Mouse (Mus musculus) ES-E14 (cell line): Measurements from ENCODE around the gene Acsm5. TPM values are rescaled to one million over a fixed set of nuclear protein-coding genes. Genes with fewer than 3 reads are reported as not detected.

Experiments
- DNase-seq: peaks from one replicate; pipeline ENCODE4 v3.0.0-alpha.2; 2013; ENCODE audit warnings: low read depth, low spot score
- H3K27ac ChIP-seq: 2 replicates; pipeline ENCODE4 v1.5.1; 2012; ENCODE audit warnings: low read depth, mild to moderate bottlenecking, low read length, moderate library complexity, mixed read lengths; ENCODE audit not compliant: poor library complexity, insufficient read depth, severe bottlenecking
- H3K36me3 ChIP-seq: 2 replicates; pipeline ENCODE4 v1.6.1; 2012; ENCODE audit warnings: mild to moderate bottlenecking, low read length, moderate library complexity, mixed read lengths; ENCODE audit not compliant: control insufficient read depth, poor library complexity, insufficient read depth, severe bottlenecking
- H3K4me1 ChIP-seq, 2 experiments: fragments of 150-350 bp in 1 of 2; sonication (generic) in 1 of 2; 2 replicates each; pipeline ENCODE4 v1.6.1; 2012; ENCODE audit warnings: low read length in 2 of 2, mild to moderate bottlenecking in 1 of 2, mixed read lengths in 1 of 2; ENCODE audit not compliant: control insufficient read depth in 2 of 2, insufficient read depth in 2 of 2, poor library complexity in 1 of 2
- H3K4me3 ChIP-seq, 2 experiments: fragments of 150-350 bp in 1 of 2; sonication (generic) in 1 of 2; 2 replicates each; pipeline ENCODE4 v1.5.1; 2012; ENCODE audit warnings: low read length in 2 of 2, low read depth in 1 of 2, mild to moderate bottlenecking in 1 of 2, mixed read lengths in 1 of 2; ENCODE audit not compliant: insufficient read depth in 1 of 2, poor library complexity in 1 of 2, severe bottlenecking in 1 of 2
- H3K9ac ChIP-seq: 2 replicates; pipeline ENCODE4 v1.6.1; 2012; ENCODE audit warnings: low read depth, mild to moderate bottlenecking, low read length, mixed read lengths; ENCODE audit not compliant: poor library complexity, insufficient read depth, severe bottlenecking
- H3K9me3 ChIP-seq: fragments of 150-350 bp; sonication (generic); 2 replicates; pipeline ENCODE4 v1.6.1; 2012; ENCODE audit warnings: low read depth, mild to moderate bottlenecking, low read length; ENCODE audit not compliant: control insufficient read depth, insufficient read depth
- CHD2 ChIP-seq: IDR thresholded peaks from 2 replicates; pipeline ENCODE4 v1.6.1; 2014; ENCODE audit warnings: mild to moderate bottlenecking, low read depth, low read length, inconsistent platforms
- HCFC1 ChIP-seq: IDR thresholded peaks from 2 replicates; pipeline ENCODE4 v1.6.1; 2012; ENCODE audit warnings: low read length, inconsistent platforms, borderline replicate concordance; ENCODE audit not compliant: insufficient read depth
- MAFK ChIP-seq: IDR thresholded peaks from 2 replicates; pipeline ENCODE4 v1.6.1; 2014; ENCODE audit warnings: mild to moderate bottlenecking, low read depth, low read length, inconsistent platforms; ENCODE audit not compliant: insufficient read depth
- ZC3H11A ChIP-seq: IDR thresholded peaks from 2 replicates; pipeline ENCODE4 v1.6.1; 2012; ENCODE audit warnings: low read depth, mild to moderate bottlenecking, inconsistent platforms, low read length, borderline replicate concordance
- ZNF384 ChIP-seq: IDR thresholded peaks from 2 replicates; pipeline ENCODE4 v1.6.1; 2012; ENCODE audit warnings: low read depth, low read length, inconsistent platforms
- in situ Hi-C, 2 experiments: fragments of 600-800 bp; cut with MboI; formaldehyde crosslinking; loops; one replicate each; pipeline ENCODE4 v1.15.1; 2025; ENCODE audit warnings: low sequenced_read_pairs in 2 of 2, inconsistent platforms in 1 of 2; ENCODE audit not compliant: unreplicated experiment in 2 of 2
- total RNA-seq: library from RNA; depleted of rRNA; stranded (reverse); fragments of 300-350 nt; gene quantifications from 2 replicates; pipeline ENCODE4 v1.2.3, GENCODE M21; 2012

Acsm5 gene
- total RNA-seq, 1 experiment: not detected

DNA sequence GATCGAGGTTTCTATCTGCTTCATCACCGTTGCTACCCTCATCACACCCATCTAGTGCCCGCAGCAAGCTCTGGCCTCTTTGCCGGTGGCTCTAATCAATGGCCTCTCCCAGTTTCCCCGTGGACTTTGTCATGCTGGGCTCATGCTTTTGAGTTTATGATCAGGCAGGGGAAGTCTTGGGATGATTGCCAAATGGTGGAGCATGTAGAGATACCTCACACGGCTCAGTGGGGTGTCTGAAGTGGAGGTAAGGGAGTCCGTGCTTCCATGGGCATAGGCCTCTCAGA is 3.0 kb upstream of the Acsm5 start:
- TF ChIP-seq ZNF384 (no peak), ZC3H11A (no peak), MAFK (no peak), CHD2 (no peak), HCFC1 (no peak)
- H3K4me3 ChIP-seq: no peak overlapping the region
- H3K4me1 ChIP-seq: no peaks in the 10 kb centered on the region
- H3K27ac ChIP-seq: no peak overlapping the region
- H3K36me3 ChIP-seq: no peaks in the 10 kb centered on the region
- no peak for DNase-seq
- H3K9me3 ChIP-seq: no peaks in the 10 kb centered on the region
- in situ Hi-C loops: loop anchor here in 1 of 2 experiments (10.0 kb wide), 1 partner anchor 501 kb away; no protein-coding TSS in a partner anchor
- no peak overlapping the region for H3K9ac ChIP-seq

DNA sequence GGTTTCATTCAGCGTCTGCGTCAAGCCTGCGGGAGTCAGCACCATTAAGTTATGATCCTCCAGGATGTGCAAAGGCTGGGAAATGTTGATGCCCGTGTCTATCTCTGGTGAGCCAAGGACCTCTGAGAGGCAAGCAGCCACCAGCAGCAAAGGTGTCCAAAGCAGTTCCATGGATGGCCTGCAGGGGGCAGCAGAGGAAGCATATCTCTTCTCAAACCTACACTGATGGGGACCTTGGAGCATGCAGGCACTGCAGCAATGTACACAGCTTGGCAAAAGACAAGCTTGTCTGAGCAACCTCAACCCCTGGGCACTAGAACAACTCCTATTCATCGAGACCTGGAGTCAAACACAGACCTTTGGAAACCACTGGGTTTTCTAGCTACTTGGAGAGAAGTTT is 391 bp downstream of the Acsm5 start:
- Histone ChIP-seq H3K4me3 (no peak overlapping the region), H3K9me3 (no peaks in the 10 kb centered on the region), H3K9ac (no peak overlapping the region), H3K27ac (no peak overlapping the region), H3K36me3 (no peaks in the 10 kb centered on the region), H3K4me1 (no peaks in the 10 kb centered on the region)
- no peak for TF ChIP-seq ZNF384
- no peak for TF ChIP-seq ZC3H11A
- no peak for TF ChIP-seq MAFK
- TF ChIP-seq CHD2: no peak
- no peak for TF ChIP-seq HCFC1
- in situ Hi-C loops: loop anchor here in 1 of 2 experiments (10.0 kb wide), 1 partner anchor 505 kb away; no protein-coding TSS in a partner anchor
- DNase-seq: peak; percentile 53

DNA sequence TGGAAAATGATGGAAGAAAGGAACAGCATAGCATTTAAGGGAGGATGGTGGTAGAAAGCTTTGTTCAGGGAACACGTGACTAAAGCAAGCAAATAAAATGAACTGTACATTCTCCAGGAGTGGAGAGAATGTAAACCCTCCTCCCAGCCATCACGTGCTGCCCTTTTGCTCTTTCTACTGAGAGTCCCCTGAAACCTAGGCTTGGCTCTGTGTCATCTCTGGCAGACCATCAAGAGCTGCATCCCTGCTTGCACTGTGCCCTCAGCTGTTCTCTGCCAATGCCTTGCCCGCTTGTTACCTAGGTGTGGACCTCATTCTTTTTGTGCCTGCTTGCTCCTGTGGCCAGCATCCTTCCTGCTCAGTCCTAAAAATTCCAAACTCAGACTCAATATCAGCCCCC is 2.6 kb downstream of the Acsm5 start:
- H3K9me3 ChIP-seq: no peaks in the 10 kb centered on the region
- H3K4me3 ChIP-seq: no peak overlapping the region
- no peak for DNase-seq
- H3K36me3 ChIP-seq: no peaks in the 10 kb centered on the region
- H3K27ac ChIP-seq: no peak overlapping the region
- in situ Hi-C loops: no loop called here
- H3K4me1 ChIP-seq: no peaks in the 10 kb centered on the region
- TF ChIP-seq CHD2 (no peak), ZC3H11A (no peak), MAFK (no peak), HCFC1 (no peak), ZNF384 (no peak)
- no peak overlapping the region for H3K9ac ChIP-seq

DNA sequence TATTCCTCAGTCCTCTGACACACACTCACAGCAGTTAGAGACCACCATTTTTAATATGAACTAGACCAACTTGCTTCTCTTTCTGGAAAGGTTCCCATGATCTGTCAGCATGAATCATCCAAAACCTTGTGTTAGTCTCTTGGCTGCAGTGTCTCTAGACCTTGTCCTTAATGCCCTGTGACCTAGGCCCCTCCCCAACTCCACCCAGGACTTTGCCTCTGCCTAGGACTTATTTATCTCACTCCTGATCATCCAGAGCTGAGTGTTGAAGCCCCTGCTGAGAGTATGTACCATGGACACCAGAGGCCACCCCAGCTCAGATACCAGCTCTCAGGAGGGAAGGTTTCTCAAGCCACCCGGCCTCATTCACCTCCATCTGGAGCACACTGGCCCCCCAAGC is 3.1 kb downstream of the Acsm5 start:
- no peaks in the 10 kb centered on the region for H3K9me3 ChIP-seq
- H3K36me3 ChIP-seq: no peaks in the 10 kb centered on the region
- H3K4me1 ChIP-seq: no peaks in the 10 kb centered on the region
- no peak overlapping the region for H3K4me3 ChIP-seq
- TF ChIP-seq ZC3H11A (no peak), CHD2 (no peak)
- no peak for DNase-seq
- H3K27ac ChIP-seq: no peak overlapping the region
- in situ Hi-C loops: no loop called here
- H3K9ac ChIP-seq: no peak overlapping the region

DNA sequence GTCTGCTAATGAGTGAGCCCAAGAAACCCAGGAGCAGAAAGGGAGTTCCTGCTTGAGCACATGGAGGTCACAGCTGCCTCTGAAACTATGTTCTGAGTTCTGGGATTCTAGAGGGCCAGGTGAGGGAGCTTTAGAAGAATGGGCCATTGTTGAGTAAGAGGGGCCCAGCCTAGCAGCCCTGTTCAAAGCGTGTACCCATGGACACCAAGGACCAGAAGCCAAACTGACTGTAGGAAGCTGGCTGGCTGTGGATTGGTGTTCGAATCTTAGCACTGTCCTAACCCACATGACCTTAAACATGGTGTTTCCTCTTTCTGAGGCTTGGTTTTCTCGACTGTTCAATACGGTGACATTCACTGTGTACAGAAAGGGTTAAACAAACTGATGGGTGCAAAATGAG is 4.1 kb downstream of the Acsm5 start, which contains the start of gene Pdilt:
Gene Pdilt, minus strand, starts transcription at position 101 of the 400 bp plus-strand sequence.
- DNase-seq: no peak
- Histone ChIP-seq H3K4me3 (no peak within 1 kb of the TSS), H3K9ac (no peak within 1 kb of the TSS), H3K4me1 (no peaks in the 10 kb centered on the region), H3K9me3 (no peaks in the 10 kb centered on the region), H3K27ac (no peak within 1 kb of the TSS), H3K36me3 (no peaks in the 10 kb centered on the region)
- no peak for TF ChIP-seq CHD2
- TF ChIP-seq ZNF384: no peak
- TF ChIP-seq HCFC1: no peak
- no peak for TF ChIP-seq ZC3H11A
- in situ Hi-C loops: no loop called here
